Mouse (Mus musculus): ENCODE data around the gene Gm28845. TPM values are rescaled to one million over a fixed set of nuclear protein-coding genes. Genes with fewer than 3 reads are reported as not detected.

Gm28845 gene
- not detected in 2 replicates for polyA plus RNA-seq (2016; fragmentation: Nextera tagmentation; extraction: Ambion mirVana)

GRCm38 (mm10) chr1:65119438-65119837 is at the start of gene Gm28845:
Gene Gm28845 (minus strand): TSS chr1:65119558.
- Histone ChIP-seq H3K27me3 (replicated peaks) (no peaks in the 10 kb centered on the region), H3K4me3 (no peak within 1 kb of the TSS), H3K36me3 (no peaks in the 10 kb centered on the region), H3K9me3 (replicated peaks) (no peaks in the 10 kb centered on the region), H3K4me2 (no peak within 1 kb of the TSS), H3K9ac (no peak within 1 kb of the TSS), H3K27ac (no peak within 1 kb of the TSS), H3K4me1 (no peaks in the 10 kb centered on the region)
- ATAC-seq = no peak
- WGBS (ENCODE audit: insufficient replicate concordance) = 80% methylated on average over 1 of the region's 1 CpGs

GRCm38 (mm10) chr1:65167496-65167895 is 48.1 kb upstream of the Gm28845 start:
- no peaks in the 10 kb centered on the region for H3K27me3 ChIP-seq (replicated peaks)
- no peak overlapping the region for H3K27ac ChIP-seq
- WGBS (ENCODE audit: insufficient replicate concordance) = 79% methylated on average over 1 of the region's 1 CpGs

GRCm38 (mm10) chr1:65162210-65162609 is 42.9 kb upstream of the Gm28845 start:
- peaks cover 73% of the 10 kb centered on the region for H3K36me3 ChIP-seq
- no peak overlapping the region for H3K27ac ChIP-seq
- WGBS (ENCODE audit: insufficient replicate concordance) = 84% methylated on average over 1 of the region's 1 CpGs
- H3K9ac ChIP-seq = no peak overlapping the region
- H3K4me2 ChIP-seq = no peak overlapping the region
- no peaks in the 10 kb centered on the region for H3K27me3 ChIP-seq (replicated peaks)
- H3K4me3 ChIP-seq = no peak overlapping the region
- H3K9me3 ChIP-seq (replicated peaks) = no peaks in the 10 kb centered on the region
- ATAC-seq = no peak
- no peaks in the 10 kb centered on the region for H3K4me1 ChIP-seq

More at GRCm38 (mm10) chr1:65167496-65167895, 48.1 kb upstream of the Gm28845 start:
- Histone ChIP-seq H3K4me2 (no peak overlapping the region), H3K36me3 (peaks cover 72% of the 10 kb centered on the region), H3K4me3 (no peak overlapping the region), H3K9me3 (replicated peaks) (no peaks in the 10 kb centered on the region), H3K9ac (no peak overlapping the region), H3K4me1 (no peaks in the 10 kb centered on the region)
- ATAC-seq = no peak

- Histone ChIP-seq H3K27me3 (replicated peaks) (no peaks in the 10 kb centered on the region), H3K4me1 (no peaks in the 10 kb centered on the region), H3K4me3 (no peak overlapping the region), H3K4me2 (no peak overlapping the region), H3K36me3 (peaks cover 30% of the 10 kb centered on the region), H3K27ac (no peak overlapping the region), H3K9me3 (replicated peaks) (no peaks in the 10 kb centered on the region), H3K9ac (no peak overlapping the region)
- 79% methylated on average over 5 of the region's 5 CpGs for WGBS (ENCODE audit: insufficient replicate concordance)
- no peak for ATAC-seq
Measured at GRCm38 (mm10) chr1:65156111-65156510, 36.8 kb upstream of the Gm28845 start.

- H3K4me1 ChIP-seq = no peaks in the 10 kb centered on the region
- ATAC-seq = no peak
- no peak overlapping the region for H3K4me2 ChIP-seq
- no peaks in the 10 kb centered on the region for H3K27me3 ChIP-seq (replicated peaks)
- no peak overlapping the region for H3K27ac ChIP-seq
- no peaks in the 10 kb centered on the region for H3K9me3 ChIP-seq (replicated peaks)
- H3K9ac ChIP-seq = no peak overlapping the region
- H3K4me3 ChIP-seq = no peak overlapping the region
- H3K36me3 ChIP-seq = peaks cover 17% of the 10 kb centered on the region
Measured at GRCm38 (mm10) chr1:65154814-65155213, 35.5 kb upstream of the Gm28845 start.

GRCm38 (mm10) chr1:65147971-65148370 is 28.6 kb upstream of the Gm28845 start:
- no peaks in the 10 kb centered on the region for H3K36me3 ChIP-seq
- H3K9ac ChIP-seq = no peak overlapping the region
- H3K4me3 ChIP-seq = no peak overlapping the region
- no peaks in the 10 kb centered on the region for H3K27me3 ChIP-seq (replicated peaks)
- no peaks in the 10 kb centered on the region for H3K4me1 ChIP-seq
- no peak overlapping the region for H3K27ac ChIP-seq
- no peak overlapping the region for H3K4me2 ChIP-seq
- 62% methylated on average over 3 of the region's 3 CpGs for WGBS (ENCODE audit: insufficient replicate concordance)
- no peaks in the 10 kb centered on the region for H3K9me3 ChIP-seq (replicated peaks)
- no peak for ATAC-seq

GRCm38 (mm10) chr1:65147326-65147725 is 28.0 kb upstream of the Gm28845 start:
- no peak overlapping the region for H3K27ac ChIP-seq
- no peak overlapping the region for H3K4me3 ChIP-seq
- no peaks in the 10 kb centered on the region for H3K4me1 ChIP-seq
- no peak overlapping the region for H3K4me2 ChIP-seq
- H3K36me3 ChIP-seq = no peaks in the 10 kb centered on the region
- no peaks in the 10 kb centered on the region for H3K27me3 ChIP-seq (replicated peaks)
- ATAC-seq = no peak
- H3K9me3 ChIP-seq (replicated peaks) = no peaks in the 10 kb centered on the region; the same call in 1 of the 2 replicates
- no peak overlapping the region for H3K9ac ChIP-seq
- 74% methylated on average over 5 of the region's 5 CpGs for WGBS (ENCODE audit: insufficient replicate concordance)

GRCm38 (mm10) chr1:65146601-65147000 is 27.2 kb upstream of the Gm28845 start:
- 23% methylated on average over 2 of the region's 2 CpGs for WGBS (ENCODE audit: insufficient replicate concordance)
- H3K36me3 ChIP-seq = no peaks in the 10 kb centered on the region
- ATAC-seq = no peak

GRCm38 (mm10) chr1:65144783-65145182 is 25.4 kb upstream of the Gm28845 start:
- 71% methylated on average over 2 of the region's 2 CpGs for WGBS (ENCODE audit: insufficient replicate concordance)

More at GRCm38 (mm10) chr1:65146601-65147000, 27.2 kb upstream of the Gm28845 start:
- Histone ChIP-seq H3K4me3 (no peak overlapping the region), H3K27ac (no peak overlapping the region), H3K4me2 (no peak overlapping the region), H3K9me3 (replicated peaks) (no peaks in the 10 kb centered on the region; the same call in 1 of the 2 replicates), H3K9ac (no peak overlapping the region), H3K27me3 (replicated peaks) (no peaks in the 10 kb centered on the region), H3K4me1 (no peaks in the 10 kb centered on the region)

GRCm38 (mm10) chr1:65137560-65137959 is 18.2 kb upstream of the Gm28845 start:
- WGBS (ENCODE audit: insufficient replicate concordance) = 64% methylated on average over 6 of the region's 6 CpGs
- no peak overlapping the region for H3K9ac ChIP-seq
- ATAC-seq = no peak
- H3K27me3 ChIP-seq (replicated peaks) = no peaks in the 10 kb centered on the region
- no peak overlapping the region for H3K4me2 ChIP-seq
- no peaks in the 10 kb centered on the region for H3K36me3 ChIP-seq
- no peaks in the 10 kb centered on the region; the same call in 1 of the 2 replicates for H3K9me3 ChIP-seq (replicated peaks)
- no peak overlapping the region for H3K4me3 ChIP-seq
- no peak overlapping the region for H3K27ac ChIP-seq
- no peaks in the 10 kb centered on the region for H3K4me1 ChIP-seq

More at GRCm38 (mm10) chr1:65144783-65145182, 25.4 kb upstream of the Gm28845 start:
- Histone ChIP-seq H3K4me3 (no peak overlapping the region), H3K9me3 (replicated peaks) (no peaks in the 10 kb centered on the region; the same call in 1 of the 2 replicates), H3K27ac (no peak overlapping the region), H3K36me3 (no peaks in the 10 kb centered on the region), H3K4me1 (no peaks in the 10 kb centered on the region), H3K27me3 (replicated peaks) (no peaks in the 10 kb centered on the region), H3K9ac (no peak overlapping the region), H3K4me2 (no peak overlapping the region)
- ATAC-seq = no peak

- Histone ChIP-seq H3K4me2 (no peak overlapping the region), H3K4me3 (no peak overlapping the region), H3K27ac (no peak overlapping the region), H3K27me3 (replicated peaks) (no peaks in the 10 kb centered on the region), H3K9ac (no peak overlapping the region), H3K9me3 (replicated peaks) (no peaks in the 10 kb centered on the region), H3K36me3 (no peaks in the 10 kb centered on the region), H3K4me1 (no peaks in the 10 kb centered on the region)
- 63% methylated on average over 1 of the region's 1 CpGs for WGBS (ENCODE audit: insufficient replicate concordance)
- no peak for ATAC-seq
Measured at GRCm38 (mm10) chr1:65132833-65133232, 13.5 kb upstream of the Gm28845 start.

- Histone ChIP-seq H3K4me1 (no peaks in the 10 kb centered on the region), H3K9me3 (replicated peaks) (no peaks in the 10 kb centered on the region), H3K36me3 (no peaks in the 10 kb centered on the region), H3K4me2 (no peak overlapping the region), H3K4me3 (no peak overlapping the region), H3K9ac (no peak overlapping the region), H3K27me3 (replicated peaks) (no peaks in the 10 kb centered on the region), H3K27ac (no peak overlapping the region)
- 77% methylated on average over 1 of the region's 1 CpGs for WGBS (ENCODE audit: insufficient replicate concordance)
- no peak for ATAC-seq
Measured at GRCm38 (mm10) chr1:65131671-65132070, 12.3 kb upstream of the Gm28845 start.

- Histone ChIP-seq H3K36me3 (no peaks in the 10 kb centered on the region), H3K27ac (no peak overlapping the region), H3K4me2 (no peak overlapping the region), H3K9me3 (replicated peaks) (no peaks in the 10 kb centered on the region), H3K9ac (no peak overlapping the region), H3K4me3 (no peak overlapping the region), H3K27me3 (replicated peaks) (no peaks in the 10 kb centered on the region), H3K4me1 (no peaks in the 10 kb centered on the region)
- WGBS (ENCODE audit: insufficient replicate concordance) = 42% methylated on average over 3 of the region's 3 CpGs
- no peak for ATAC-seq
Measured at GRCm38 (mm10) chr1:65130226-65130625, 10.9 kb upstream of the Gm28845 start.

All from liver, embryonic 12.5 days (tissue).